Mouse (Mus musculus) small intestine, adult 2 months (tissue): Measurements from ENCODE around the gene Nrxn1.

ENCODE experiments used
- CTCF ChIP-seq: fragments of 200-500 bp; IDR thresholded peaks from 2 replicates; pipeline ENCODE4 v1.5.1; 2012; ENCODE audit warnings: low read depth, mild to moderate bottlenecking, control low read depth, inconsistent platforms, low read length, moderate library complexity, mixed read lengths; ENCODE audit not compliant: insufficient replicate concordance, insufficient read length; ENCODE audit errors: extremely low read depth
- POLR2A ChIP-seq: fragments of 200-500 bp; IDR thresholded peaks from 2 replicates; pipeline ENCODE4 v1.6.1; 2012; ENCODE audit warnings: low read depth, mild to moderate bottlenecking, control low read depth, inconsistent platforms, low read length, moderate library complexity

DNA sequence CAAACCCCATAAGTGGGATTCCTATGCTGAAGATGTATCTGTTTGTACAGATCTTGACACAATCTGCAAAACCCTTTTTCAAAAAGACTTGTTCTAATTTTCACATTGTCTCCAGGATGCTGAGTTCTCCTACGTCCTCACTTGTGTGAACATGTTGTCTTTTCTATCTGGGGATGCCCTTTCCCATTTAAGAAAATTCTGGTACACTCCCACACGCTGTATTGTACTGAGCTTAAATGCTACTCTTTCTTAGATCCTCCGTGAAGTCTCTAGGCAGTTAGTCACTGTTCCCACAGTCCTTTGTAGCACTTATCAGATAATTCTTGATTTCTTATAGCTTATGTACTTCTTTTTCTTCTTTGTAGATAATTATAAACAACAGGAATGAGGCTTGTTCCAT lies 997.9 kb downstream of the Nrxn1 start:
- TF ChIP-seq CTCF (no peak), POLR2A (no peak)
